Mouse (Mus musculus): ENCODE results near the gene Ddx19b.

DNA sequence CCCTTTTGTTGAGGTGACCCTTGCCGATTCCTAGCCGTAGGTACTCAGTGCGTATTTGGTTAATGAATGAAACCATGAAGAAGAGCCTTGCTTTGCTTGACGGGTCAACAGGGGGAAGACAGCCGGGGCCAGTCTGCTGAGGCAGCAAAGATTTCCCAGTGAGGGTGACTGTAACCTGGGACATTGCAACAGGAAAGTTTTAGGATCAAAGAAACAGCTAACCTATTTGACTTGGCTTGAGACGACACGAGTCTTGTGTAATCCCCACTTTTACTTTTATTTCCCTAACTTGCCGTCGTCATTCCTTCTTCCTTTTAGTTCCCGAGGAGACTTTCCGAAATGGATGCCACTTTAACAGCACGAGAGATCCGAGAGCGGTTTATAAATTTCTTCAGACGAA lies 5.0 kb upstream of the Ddx19b start:
- TF ChIP-seq ZC3H11A (IDR thresholded peaks at IDR 0.05; ENCODE audit: low read depth, low read length) (no peak), JUN (IDR thresholded peaks at IDR 0.05; ENCODE audit: insufficient read depth, low read depth, low read length) (no peak), POLR2A (IDR thresholded peaks at IDR 0.05; ENCODE audit: low read depth, low read length) (no peak), CTCF (conservative IDR thresholded peaks at IDR 0.05 in 1 of 2, IDR thresholded peaks at IDR 0.05 in 1 of 2; ENCODE audit: low read depth in 2 of 2, low read length in 2 of 2) (no peak), ZMIZ1 (IDR thresholded peaks at IDR 0.05; ENCODE audit: low read depth, low read length) (no peak), ZNF384 (IDR thresholded peaks at IDR 0.05; ENCODE audit: low read depth, low read length) (no peak), EP300 (IDR thresholded peaks at IDR 0.05; ENCODE audit: low read length) (no peak), HCFC1 (IDR thresholded peaks at IDR 0.05; ENCODE audit: low read depth, low read length) (no peak)

Data from CH12.LX (cell line).